Mouse (Mus musculus) ES-E14 (cell line): ENCODE data around the gene Dexi.

Source experiments
- CHD2 ChIP-seq: IDR thresholded peaks from 2 replicates; pipeline ENCODE4 v1.6.1; 2014; ENCODE audit warnings: mild to moderate bottlenecking, low read depth, low read length, inconsistent platforms
- HCFC1 ChIP-seq: IDR thresholded peaks from 2 replicates; pipeline ENCODE4 v1.6.1; 2012; ENCODE audit warnings: low read length, inconsistent platforms, borderline replicate concordance; ENCODE audit not compliant: insufficient read depth
- MAFK ChIP-seq: IDR thresholded peaks from 2 replicates; pipeline ENCODE4 v1.6.1; 2014; ENCODE audit warnings: mild to moderate bottlenecking, low read depth, low read length, inconsistent platforms; ENCODE audit not compliant: insufficient read depth
- ZC3H11A ChIP-seq: IDR thresholded peaks from 2 replicates; pipeline ENCODE4 v1.6.1; 2012; ENCODE audit warnings: low read depth, mild to moderate bottlenecking, inconsistent platforms, low read length, borderline replicate concordance
- ZNF384 ChIP-seq: IDR thresholded peaks from 2 replicates; pipeline ENCODE4 v1.6.1; 2012; ENCODE audit warnings: low read depth, low read length, inconsistent platforms

- TF ChIP-seq CHD2 (no peak), ZNF384 (no peak), ZC3H11A (no peak), HCFC1 (no peak), MAFK (no peak)
Observed at GRCm38 (mm10) chr16:10490503-10491150, 52.2 kb downstream of the Dexi start.
